Mouse (Mus musculus): Measurements from ENCODE around the gene Cyp4f40. TPM values are rescaled to one million over a fixed set of nuclear protein-coding genes. Genes with fewer than 3 reads are reported as not detected.
"Not testable (repeated sequence)": the region's sequence is repeated elsewhere in the genome, so short reads cannot be mapped to it uniquely, and the experiment has no call there.

The Cyp4f40 gene
- polyA plus RNA-seq, 1 experiment from 2014 or later = not detected

GRCm38 (mm10) chr17:32673976-32674375 is 15.3 kb downstream of the Cyp4f40 start:
- H3K36me3 ChIP-seq (ENCODE audit: inconsistent target) = no peaks in the 10 kb centered on the region
- H3K27ac ChIP-seq = no peak overlapping the region
- H3K79me2 ChIP-seq (ENCODE audit: inconsistent target) = no peaks in the 10 kb centered on the region
- no peak overlapping the region for H3K4me3 ChIP-seq (ENCODE audit: inconsistent target)
- WGBS (ENCODE audit: missing documents) = 73% methylated on average over 7 of the region's 7 CpGs

GRCm38 (mm10) chr17:32676040-32676635 is 17.4 kb downstream of the Cyp4f40 start:
- no peak overlapping the region for H3K4me3 ChIP-seq (ENCODE audit: inconsistent target)
- no peaks in the 10 kb centered on the region for H3K79me2 ChIP-seq (ENCODE audit: inconsistent target)
- 46% methylated on average over 20 of the region's 21 CpGs for WGBS (ENCODE audit: missing documents)

GRCm38 (mm10) chr17:32680404-32680803 is 21.7 kb downstream of the Cyp4f40 start:
- H3K79me2 ChIP-seq (ENCODE audit: inconsistent target) = no peaks in the 10 kb centered on the region
- no peak overlapping the region for H3K4me3 ChIP-seq (ENCODE audit: inconsistent target)
- H3K27ac ChIP-seq = no peak overlapping the region
- WGBS (ENCODE audit: missing documents) = 0% methylated on average over 2 of the region's 2 CpGs
- H3K36me3 ChIP-seq (ENCODE audit: inconsistent target) = no peaks in the 10 kb centered on the region

More at GRCm38 (mm10) chr17:32676040-32676635, 17.4 kb downstream of the Cyp4f40 start:
- no peaks in the 10 kb centered on the region for H3K36me3 ChIP-seq (ENCODE audit: inconsistent target)
- no peak overlapping the region for H3K27ac ChIP-seq

DNA sequence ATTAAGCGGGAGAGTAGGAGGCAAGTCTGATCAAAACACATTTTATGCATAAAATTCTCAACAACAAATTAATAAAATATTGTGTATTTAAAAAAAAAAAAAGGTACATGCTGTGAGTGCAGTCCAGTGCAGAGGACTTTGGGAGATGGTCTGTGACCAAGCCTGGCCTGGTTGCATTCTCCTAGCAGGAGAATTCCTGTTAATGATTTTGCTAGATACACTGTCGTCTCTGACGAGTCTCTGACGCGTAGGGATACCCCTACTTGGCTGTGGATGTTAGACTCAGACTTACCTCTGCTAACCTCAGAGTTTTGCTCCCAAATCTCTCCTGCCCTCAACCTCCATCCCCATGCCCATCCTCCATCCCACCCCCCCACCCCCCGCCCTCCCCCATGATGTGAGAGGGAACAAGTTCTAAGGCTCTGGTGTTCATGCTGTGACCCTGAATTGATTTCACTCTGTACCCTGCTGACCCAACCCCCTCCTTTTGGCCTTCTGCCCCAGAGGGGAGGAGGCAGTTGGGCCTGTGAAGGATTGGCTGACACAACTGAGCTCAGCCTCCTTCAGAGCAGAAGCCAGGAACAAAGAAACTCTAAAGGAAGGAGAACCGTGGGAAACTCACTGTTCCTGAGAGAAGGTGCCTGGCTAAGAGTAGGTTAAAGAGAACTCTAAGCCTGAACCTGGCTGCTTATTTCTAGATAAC is 26.5 kb downstream of the Cyp4f40 start, which contains the start of gene Cyp4f15:
Gene Cyp4f15 (plus strand): TSS at position 580 of the 703 bp plus-strand sequence.
- Histone ChIP-seq H3K4me3 (ENCODE audit: inconsistent target) (no peak within 1 kb of the TSS), H3K36me3 (ENCODE audit: inconsistent target) (no peaks in the 10 kb centered on the region), H3K27ac (no peak within 1 kb of the TSS), H3K79me2 (ENCODE audit: inconsistent target) (no peaks in the 10 kb centered on the region)
- 33% methylated on average over 5 of the region's 7 CpGs for WGBS (ENCODE audit: missing documents)

DNA sequence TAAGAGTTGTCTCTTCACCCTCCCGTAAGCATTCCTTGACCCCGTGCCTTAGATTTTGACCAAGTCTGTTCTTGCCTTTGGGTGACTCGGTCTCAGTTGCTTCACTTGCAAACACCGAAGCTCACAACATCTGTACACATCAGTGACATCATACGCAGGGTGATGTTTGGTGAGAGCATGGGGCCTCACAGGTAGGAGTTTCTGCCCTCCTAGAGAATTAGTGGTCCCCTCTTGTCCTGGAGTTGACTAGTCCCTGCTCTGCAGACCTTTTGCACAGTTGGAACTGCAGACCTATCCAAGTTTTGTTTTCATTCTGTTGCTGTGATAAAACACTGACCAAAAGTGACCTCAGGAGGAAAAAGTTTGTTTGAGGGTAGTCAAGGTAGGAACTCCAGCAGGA is 28.0 kb downstream of the Cyp4f40 start:
- H3K36me3 ChIP-seq (ENCODE audit: inconsistent target) = no peaks in the 10 kb centered on the region
- no peaks in the 10 kb centered on the region for H3K79me2 ChIP-seq (ENCODE audit: inconsistent target)
- WGBS (ENCODE audit: missing documents) = 97% methylated on average over 5 of the region's 5 CpGs
- H3K27ac ChIP-seq = no peak overlapping the region
- H3K4me3 ChIP-seq (ENCODE audit: inconsistent target) = no peak overlapping the region

- H3K27ac ChIP-seq = no peak overlapping the region
- H3K36me3 ChIP-seq (ENCODE audit: inconsistent target) = no peaks in the 10 kb centered on the region
- H3K4me3 ChIP-seq (ENCODE audit: inconsistent target) = no peak overlapping the region
- WGBS (ENCODE audit: missing documents) = 94% methylated on average over 1 of the region's 1 CpGs
- H3K79me2 ChIP-seq (ENCODE audit: inconsistent target) = no peaks in the 10 kb centered on the region
These were observed 32.3 kb downstream of the Cyp4f40 start for GRCm38 (mm10) chr17:32690959-32691358.

DNA sequence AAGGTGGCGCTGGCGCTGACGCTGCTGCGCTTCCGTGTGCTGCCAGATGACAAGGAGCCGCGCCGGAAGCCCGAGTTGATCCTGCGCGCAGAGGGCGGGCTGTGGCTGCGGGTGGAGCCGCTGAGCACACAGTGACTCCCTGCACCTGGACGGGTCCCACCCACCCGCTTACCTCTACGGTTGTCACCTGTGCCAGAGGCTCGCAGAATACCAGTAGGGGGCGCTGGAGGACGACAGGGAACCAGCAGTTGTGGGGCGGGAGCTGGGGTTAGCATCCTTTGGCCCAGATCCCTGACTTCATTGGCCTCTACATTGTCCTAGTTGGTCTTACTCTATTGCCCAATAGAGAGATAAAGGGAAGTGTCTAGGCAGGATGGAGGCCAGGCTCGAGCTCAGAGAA is 44.1 kb downstream of the Cyp4f40 start:
- no peak overlapping the region for H3K4me3 ChIP-seq (ENCODE audit: inconsistent target)
- 45% methylated on average over 22 of the region's 22 CpGs for WGBS (ENCODE audit: missing documents)

DNA sequence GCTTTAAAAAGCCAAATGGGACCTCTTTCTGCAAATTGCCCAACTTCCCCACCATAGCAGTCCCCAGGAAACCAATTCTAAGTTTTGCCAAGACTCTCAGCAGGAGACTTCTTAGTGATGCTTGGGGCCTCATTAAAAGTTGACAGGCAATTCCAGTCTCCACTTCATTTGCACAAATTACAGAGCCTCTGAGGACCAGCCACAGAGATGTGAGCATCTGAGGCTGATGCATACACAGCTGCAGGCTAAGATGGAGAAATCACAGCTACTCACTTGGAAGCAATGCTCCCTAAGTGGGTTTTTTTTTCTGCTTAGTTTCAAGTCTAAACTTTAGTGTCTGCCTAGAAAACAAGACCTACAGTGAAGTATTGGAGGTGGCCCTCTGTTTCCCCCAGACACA is 51.8 kb downstream of the Cyp4f40 start:
- H3K79me2 ChIP-seq (ENCODE audit: inconsistent target); H3K36me3 ChIP-seq (ENCODE audit: inconsistent target): not testable (repeated sequence)

More for the DNA sequence above, 44.1 kb downstream of the Cyp4f40 start:
- Histone ChIP-seq H3K79me2 (ENCODE audit: inconsistent target) (no peaks in the 10 kb centered on the region), H3K36me3 (ENCODE audit: inconsistent target) (no peaks in the 10 kb centered on the region), H3K27ac (no peak overlapping the region)

GRCm38 (mm10) chr17:32722151-32722550 is 63.5 kb downstream of the Cyp4f40 start:
- not testable (repeated sequence) for H3K4me3 ChIP-seq (ENCODE audit: inconsistent target); H3K79me2 ChIP-seq (ENCODE audit: inconsistent target); H3K27ac ChIP-seq; H3K36me3 ChIP-seq (ENCODE audit: inconsistent target)
- WGBS (ENCODE audit: missing documents) = 91% methylated on average over 1 of the region's 1 CpGs

More for the DNA sequence above, 51.8 kb downstream of the Cyp4f40 start:
- H3K4me3 ChIP-seq (ENCODE audit: inconsistent target); H3K27ac ChIP-seq: not testable (repeated sequence)

GRCm38 (mm10) chr17:32722771-32723170 is 64.1 kb downstream of the Cyp4f40 start:
- H3K27ac ChIP-seq = no peak overlapping the region
- no peaks in the 10 kb centered on the region for H3K36me3 ChIP-seq (ENCODE audit: inconsistent target)
- WGBS (ENCODE audit: missing documents) = 86% methylated on average over 7 of the region's 7 CpGs
- no peak overlapping the region for H3K4me3 ChIP-seq (ENCODE audit: inconsistent target)
- no peaks in the 10 kb centered on the region for H3K79me2 ChIP-seq (ENCODE audit: inconsistent target)

DNA sequence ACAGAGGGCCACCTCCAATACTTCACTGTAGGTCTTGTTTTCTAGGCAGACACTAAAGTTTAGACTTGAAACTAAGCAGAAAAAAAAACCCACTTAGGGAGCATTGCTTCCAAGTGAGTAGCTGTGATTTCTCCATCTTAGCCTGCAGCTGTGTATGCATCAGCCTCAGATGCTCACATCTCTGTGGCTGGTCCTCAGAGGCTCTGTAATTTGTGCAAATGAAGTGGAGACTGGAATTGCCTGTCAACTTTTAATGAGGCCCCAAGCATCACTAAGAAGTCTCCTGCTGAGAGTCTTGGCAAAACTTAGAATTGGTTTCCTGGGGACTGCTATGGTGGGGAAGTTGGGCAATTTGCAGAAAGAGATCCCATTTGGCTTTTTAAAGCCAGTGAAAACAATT is 67.7 kb downstream of the Cyp4f40 start:
- not testable (repeated sequence) for H3K79me2 ChIP-seq (ENCODE audit: inconsistent target)

More for the DNA sequence above, 67.7 kb downstream of the Cyp4f40 start:
- H3K36me3 ChIP-seq (ENCODE audit: inconsistent target); H3K4me3 ChIP-seq (ENCODE audit: inconsistent target); H3K27ac ChIP-seq: not testable (repeated sequence)

Other genes starting within 250 kb of the Cyp4f40 start
- not detected in 3 replicates for gene Pglyrp2, start 234.7 kb upstream of the Cyp4f40 start, polyA plus RNA-seq (2018)
- gene Cyp4f39, start 206.2 kb upstream of the Cyp4f40 start, polyA plus RNA-seq (2018) = 0.14 TPM in 1 of 3 replicates, not detected in the others
- gene Cyp4f17, start 152.8 kb upstream of the Cyp4f40 start, polyA plus RNA-seq (2018) = 1.8 to 2.3 TPM (median 1.9 TPM) in 3 replicates
- 9.3 to 18.1 TPM (median 16.2 TPM) in 3 replicates for gene Cyp4f16, start 122.3 kb upstream of the Cyp4f40 start, polyA plus RNA-seq (2018)
- not detected in 3 replicates for gene Cyp4f37, start 37.6 kb upstream of the Cyp4f40 start, polyA plus RNA-seq (2018)
- not detected in 3 replicates for gene Cyp4f15, start 26.7 kb downstream of the Cyp4f40 start, polyA plus RNA-seq (2018)
- gene Zfp871, start 129.4 kb downstream of the Cyp4f40 start, polyA plus RNA-seq (2018) = 7.9 to 14.1 TPM (median 13.0 TPM) in 3 replicates
- 0.06 to 0.16 TPM in 2 of 3 replicates, not detected in the other for gene Zfp811, start 151.0 kb downstream of the Cyp4f40 start, polyA plus RNA-seq (2018)
- gene Zfp799, start 171.4 kb downstream of the Cyp4f40 start, polyA plus RNA-seq (2018) = 2.2 to 2.8 TPM (median 2.3 TPM) in 3 replicates
- 1.7 to 2.7 TPM (median 1.8 TPM) in 3 replicates for gene Zfp870, start 232.7 kb downstream of the Cyp4f40 start, polyA plus RNA-seq (2018)